Mouse (Mus musculus) right cerebral cortex, postnatal 14 days (tissue): ENCODE measurements at regions not wholly inside any gene's neighbourhood (a gene's known extent, or its start where the extent isn't known, plus 50 kb on each side); places are given as distances from the start of the nearest gene placed in this dataset.

Experiments used
- DNase-seq: peaks from one replicate; pipeline ENCODE4 v3.0.0; 2022

DNA sequence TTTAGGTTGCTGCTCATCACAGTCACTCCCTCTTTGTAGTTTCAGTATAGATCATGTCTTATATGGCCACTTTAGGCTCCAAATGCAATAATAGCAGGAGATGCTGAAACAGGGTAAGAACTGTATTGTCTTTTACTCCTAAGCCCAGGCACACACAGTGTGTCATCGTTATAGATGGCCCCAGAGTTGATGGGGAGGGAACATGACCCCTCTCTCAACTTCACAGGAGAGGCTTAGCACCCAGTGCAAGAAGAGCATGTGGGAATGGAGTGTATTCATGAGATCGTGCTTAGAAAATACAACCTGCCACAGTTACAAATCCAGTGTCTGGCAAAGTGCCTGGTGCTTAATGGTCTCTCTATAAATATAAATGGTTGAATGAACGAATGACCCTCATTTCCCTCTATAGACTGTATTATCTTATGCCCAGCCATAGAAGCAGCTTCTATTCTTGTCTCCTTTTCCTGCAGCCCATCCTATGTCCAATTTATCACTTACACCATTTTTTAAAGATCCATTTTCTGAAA, 363.0 kb downstream of the Sorl1 start:
- DNase-seq = no peak

DNA sequence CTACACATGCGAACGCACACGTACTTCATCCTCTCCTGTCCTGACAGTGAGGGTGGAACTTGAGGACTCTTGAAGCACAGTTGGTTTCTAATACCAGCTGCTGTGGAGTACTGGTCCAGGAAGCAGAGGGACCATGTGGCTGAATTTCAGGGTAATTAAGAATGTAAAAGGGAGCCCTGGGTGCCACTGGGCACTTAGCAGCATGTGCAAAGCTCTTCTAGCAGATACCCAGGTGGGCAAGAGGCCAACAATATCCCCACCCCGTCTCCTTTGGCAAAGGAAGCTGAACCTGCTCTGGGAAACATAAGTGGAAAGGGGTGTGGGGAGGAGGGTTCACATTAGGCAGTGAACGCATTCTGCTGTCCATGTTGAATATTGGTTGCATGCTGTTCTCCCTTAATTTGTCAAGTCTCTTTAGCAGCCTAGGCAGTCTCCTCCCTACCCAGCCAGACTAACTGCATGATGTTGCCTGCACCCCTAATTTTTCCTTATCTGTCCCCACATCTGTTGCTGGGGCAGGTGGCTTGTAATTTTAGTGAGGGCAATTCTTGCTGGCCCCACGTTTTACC, 369.6 kb downstream of the Sorl1 start:
- DNase-seq = no peak

DNA sequence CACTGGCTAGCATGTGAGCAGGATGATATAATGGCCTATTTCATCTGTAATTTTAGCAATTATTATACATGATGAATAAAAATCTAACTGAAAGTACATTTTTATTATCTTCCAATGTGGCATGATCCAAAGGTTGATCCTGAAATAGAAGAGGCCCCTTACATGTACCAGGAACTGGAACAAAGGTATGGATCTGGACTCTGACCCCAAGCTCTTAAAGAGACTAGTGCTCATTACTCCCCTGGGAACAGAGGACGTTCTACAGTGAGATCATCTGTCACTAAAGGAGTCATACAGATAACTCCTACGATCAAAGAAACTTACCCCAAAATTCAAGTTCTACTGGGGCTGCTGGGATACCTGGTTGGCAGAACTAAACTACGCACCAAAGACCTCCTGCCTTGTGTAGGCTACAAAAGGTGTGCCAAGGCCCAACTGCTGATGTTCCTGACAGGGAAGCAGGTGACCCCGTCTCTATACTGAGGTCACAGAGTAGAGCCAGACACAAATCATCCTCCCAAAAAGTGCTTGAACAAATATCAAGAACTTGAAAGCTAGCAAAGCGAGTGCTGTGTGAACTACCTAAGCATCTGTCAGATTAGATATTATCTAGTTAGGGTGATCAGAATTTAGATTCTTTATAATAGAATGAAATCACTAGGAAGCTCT, 378.0 kb downstream of the Sorl1 start:
- DNase-seq = no peak

DNA sequence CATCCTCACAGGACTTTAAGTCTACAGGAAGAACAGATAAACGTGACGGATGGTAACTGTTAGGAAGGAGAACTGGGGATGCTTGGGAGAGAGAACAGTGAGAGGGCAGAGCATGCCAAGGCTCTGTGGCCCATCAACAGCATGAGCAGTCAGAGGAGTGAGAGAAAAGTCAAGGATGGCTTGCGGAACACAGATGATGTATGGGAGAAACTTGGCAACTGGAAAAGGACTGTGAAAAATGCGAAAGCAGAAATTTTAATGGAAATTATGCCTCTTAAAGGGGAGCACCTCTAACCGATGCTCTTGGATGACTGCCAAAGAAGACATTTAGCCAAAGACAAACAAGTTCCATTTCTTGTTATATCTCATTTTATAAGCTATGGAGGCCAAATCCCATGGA, 382.6 kb downstream of the Sorl1 start:
- no peak for DNase-seq

DNA sequence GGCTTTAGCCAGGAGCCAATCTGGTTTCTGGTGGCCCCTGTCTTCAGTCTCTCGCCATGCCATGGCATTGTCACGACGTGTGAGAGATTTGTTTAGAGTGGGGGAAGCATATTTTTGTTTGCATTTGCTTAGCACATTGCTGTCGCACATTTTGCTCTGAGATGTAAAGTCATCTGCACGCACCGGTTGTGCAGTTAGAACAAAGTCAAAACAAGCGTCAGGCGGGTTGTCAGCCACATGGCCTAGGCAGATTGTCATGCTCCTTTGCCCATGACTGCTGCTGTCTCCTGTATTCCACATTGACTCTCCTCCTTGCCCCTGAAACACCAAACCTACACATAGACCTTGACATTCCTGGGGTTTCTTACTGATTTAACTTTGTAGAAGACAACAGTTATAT, 383.6 kb downstream of the Sorl1 start:
- DNase-seq = no peak

DNA sequence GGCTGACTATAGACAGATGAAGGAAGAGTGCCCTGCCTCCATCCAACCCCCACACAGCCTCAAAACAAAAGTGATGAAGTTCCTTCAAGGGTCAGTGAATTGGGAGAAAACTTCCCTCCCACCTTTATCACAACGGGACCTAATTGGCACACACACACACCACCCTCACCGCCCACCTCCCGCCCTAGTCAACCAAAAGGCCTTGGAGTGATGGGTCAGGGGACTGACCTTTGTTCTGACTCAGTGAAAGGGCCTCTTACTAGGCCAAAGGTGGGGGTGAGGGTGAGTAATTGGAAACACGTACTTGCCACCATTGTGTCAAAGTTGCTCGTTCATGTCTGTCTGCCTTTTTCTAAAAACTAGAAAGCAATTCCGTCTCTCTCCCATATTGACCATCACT, 386.4 kb downstream of the Sorl1 start:
- no peak for DNase-seq

DNA sequence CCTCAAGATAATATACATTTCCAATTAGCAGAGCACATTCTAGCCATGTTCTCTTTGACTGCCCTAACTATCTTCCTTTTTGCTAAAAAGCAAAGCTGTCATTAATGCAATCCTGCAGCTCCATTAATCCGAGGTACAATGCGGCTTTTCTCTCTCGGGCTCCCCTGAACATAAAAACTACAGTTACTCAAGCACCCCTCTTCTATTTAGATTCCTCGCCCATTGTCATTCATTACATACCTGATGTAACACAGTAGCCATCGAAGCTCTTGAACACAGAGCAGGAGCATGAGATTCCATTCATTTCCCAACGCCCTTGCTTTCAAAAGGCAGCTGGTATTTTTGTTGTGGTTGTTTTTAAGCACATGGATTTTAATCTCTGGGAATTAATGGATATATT, 387.2 kb downstream of the Sorl1 start:
- DNase-seq = no peak

DNA sequence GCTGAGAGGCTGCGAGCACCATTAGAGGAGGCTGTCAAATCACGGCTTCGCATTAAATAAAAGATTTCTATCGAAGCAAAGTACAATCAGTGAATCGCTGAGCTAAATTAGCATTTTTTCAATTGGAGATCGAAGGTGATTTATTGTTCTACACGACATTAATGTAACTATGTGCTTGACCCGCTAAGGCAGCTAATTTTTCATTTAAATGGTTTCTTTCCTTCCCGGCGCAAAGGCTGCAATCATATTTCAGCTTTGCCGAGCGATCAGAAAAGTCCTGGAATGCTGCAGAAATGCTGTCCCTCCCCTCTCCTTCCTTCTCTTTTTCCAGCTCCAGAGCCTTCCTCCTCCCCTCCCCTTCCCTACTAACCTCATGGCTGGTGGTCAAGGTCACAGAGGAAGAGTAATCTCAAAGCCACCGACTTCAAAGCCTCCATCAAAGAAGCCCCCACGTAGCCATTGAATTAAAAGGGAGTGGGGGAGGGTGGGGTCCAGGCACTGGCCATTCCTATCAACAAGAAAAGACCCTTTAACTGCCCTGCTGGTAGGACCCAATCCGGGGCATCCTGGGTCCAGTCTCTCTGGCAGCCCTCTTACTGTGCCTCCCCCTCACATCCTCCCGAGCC, 387.8 kb downstream of the Sorl1 start:
- DNase-seq = no peak

DNA sequence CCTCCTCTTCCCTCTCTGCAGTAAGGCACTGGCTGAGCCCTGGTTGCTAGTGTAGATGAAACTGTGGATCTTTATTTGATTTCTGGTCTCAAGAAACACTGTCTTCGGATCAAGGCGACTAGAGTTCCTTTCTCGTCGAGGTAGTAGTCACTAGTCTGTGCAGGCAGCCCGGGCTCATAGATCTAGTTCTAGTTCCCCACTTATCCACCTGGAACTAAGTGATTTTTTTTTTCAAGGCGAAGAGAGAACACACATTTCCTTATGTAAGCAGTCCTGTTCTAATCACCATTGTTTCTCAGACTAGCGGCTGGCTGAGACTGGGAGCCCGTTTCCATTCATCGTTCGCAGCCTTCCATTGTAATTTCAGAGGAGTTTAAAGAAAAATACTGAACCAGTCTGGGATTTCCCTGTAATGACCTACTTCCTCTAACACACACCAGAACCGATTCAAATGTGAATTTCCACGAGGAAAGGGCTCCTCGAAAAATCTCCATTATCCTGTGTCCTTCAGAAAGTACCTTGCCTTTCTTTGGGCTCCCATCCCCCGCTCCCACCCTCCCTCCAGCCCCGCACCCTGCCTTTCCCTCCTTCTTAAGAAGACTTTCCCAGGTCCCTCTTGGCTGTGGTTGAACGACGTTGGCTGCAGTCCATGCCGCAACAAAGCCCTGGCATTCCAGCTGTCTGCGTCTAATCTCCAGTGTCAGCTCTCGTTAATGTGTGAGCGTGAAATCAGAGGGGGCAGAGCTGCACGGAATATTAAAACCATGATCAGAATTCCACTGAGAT, 388.5 kb downstream of the Sorl1 start:
- DNase-seq = peak; percentile 73

DNA sequence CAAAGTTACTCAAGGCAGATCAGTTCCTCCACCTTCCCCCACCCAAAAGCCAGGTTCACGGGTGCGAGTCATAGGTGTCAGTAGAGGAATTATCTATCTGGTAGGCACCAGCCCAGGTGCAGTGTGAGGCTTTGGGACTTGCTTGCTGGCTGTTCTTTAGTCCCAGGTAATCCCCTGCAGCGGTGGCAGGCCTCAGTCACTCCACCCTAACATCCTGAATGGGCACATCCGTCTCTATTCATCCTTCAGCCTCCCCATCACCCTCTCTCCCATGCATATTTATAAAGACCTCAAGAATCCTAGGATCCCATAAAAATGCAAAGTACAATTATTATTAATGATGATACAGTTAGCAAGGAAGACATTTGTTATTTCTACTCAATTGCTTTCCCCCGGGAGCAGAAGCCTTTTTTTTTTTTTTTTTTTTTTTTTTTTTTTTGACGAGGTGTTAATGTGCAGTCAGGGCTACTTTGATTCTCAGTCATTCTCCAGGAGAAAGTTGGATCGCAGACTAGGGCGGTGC, 389.1 kb downstream of the Sorl1 start:
- no peak for DNase-seq

DNA sequence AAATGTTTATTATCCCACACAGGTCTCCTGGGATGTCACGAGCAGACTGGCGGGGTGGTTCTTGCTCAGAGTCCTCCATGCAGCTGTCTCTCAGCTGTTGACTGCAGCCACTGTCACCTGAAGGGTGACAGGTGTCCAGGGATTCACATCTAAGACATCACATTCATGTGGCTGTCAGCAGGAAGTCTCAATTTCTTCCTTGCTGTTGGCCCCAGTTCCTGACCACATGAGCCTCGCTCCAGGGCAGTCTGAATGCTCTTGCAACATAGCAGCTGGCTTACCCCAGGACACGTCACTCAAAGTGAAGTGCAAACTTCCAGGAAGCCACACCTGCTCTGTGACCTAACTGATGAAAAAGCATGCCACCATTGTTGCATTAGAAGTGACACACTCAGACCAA, 402.5 kb downstream of the Sorl1 start:
- DNase-seq = no peak

DNA sequence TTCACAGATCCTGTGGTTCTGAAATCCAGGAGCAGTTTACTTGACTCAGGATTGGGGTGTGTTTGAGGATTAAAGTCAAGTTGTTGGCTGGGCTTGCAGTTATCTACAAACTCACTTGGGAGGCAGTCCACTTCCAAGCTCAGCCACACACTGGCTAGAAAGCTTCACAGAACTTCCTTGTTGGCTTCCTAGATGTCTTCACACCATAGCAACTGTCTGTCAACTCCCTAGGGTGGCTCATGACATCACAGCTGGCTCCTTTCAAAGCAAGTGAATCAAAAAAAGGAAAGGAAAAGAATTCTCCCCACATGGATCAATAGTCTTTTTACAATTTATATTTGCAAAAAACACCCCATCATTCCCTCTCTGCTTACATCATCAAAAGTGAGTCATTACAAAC, 408.9 kb downstream of the Sorl1 start:
- no peak for DNase-seq

DNA sequence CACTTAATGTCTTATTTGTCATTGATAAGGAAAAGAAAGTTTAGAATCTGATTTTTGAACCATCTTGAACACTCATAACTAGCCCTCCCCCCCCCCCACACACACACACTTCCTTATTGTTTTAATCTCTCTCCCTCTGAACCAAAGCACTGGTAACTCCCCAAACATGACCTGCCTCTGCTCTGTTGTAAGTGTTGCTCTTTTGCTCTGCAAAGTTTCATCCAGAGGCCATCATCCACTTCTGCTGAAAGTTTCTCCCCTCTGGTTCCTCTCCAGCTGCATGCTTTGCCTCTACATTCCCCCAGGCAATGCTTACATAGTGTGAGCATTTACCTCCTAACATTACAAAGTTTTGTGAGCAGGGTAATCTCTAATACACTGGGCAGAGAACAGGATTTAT, 418.1 kb downstream of the Sorl1 start:
- DNase-seq = no peak

DNA sequence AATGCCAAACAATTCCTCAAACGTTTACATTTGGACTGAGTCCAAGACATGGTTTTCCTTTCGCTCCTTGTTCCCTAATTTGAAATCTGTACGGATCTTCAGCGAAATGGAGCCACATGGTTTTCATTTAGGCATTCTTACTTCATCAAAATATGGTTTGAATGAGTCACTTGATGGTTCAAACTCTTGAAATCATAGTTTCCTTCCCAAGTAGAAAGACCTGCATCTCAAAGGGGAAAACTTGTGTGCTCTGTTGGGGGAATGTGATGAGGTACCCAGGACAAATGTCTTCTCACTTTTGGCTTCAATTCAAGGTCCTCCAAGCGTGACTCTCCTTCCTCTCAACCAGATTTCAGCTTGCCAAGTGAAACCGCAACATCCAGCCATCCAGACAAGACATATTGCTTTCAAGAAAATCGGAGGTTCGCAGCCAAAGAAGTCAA, 418.6 kb downstream of the Sorl1 start:
- no peak for DNase-seq

DNA sequence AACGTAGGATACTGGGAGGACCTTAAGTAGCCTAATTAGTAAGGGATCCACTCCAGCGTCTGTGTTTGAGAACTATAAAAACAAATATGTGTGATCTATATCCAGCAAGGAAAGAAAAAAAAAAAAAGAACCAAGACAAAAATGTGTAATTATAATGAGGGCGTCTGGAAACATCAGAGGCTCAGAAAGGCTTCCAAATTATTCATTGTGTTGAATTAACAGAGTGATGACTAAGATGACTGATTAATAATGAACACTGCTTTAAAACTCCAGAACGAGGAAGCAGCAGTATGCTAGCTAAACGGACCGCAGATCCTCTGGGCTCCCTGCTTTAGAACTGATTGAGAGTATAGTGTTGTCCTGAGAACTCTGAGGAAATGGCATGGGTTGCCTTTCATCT, 421.0 kb downstream of the Sorl1 start:
- no peak for DNase-seq

DNA sequence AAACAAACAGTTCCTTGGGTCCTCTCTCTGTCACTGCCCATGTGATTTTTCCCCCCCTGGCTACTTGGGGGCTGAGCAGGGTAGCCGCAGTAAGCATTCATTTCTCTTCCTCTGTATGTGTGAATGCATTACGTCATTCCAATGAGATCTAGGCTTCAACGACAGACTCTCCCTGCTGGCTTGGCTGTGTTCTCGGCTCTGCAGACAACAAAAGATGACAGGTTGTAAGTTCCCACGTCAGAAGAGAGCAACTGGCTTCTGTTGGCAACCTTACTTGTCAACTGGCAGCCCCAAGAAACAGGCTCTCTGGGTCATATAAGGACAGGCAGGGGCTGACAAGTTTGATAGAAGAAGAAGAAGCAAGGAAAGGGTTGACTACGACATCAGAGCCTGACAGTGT, 423.4 kb downstream of the Sorl1 start:
- DNase-seq = no peak

DNA sequence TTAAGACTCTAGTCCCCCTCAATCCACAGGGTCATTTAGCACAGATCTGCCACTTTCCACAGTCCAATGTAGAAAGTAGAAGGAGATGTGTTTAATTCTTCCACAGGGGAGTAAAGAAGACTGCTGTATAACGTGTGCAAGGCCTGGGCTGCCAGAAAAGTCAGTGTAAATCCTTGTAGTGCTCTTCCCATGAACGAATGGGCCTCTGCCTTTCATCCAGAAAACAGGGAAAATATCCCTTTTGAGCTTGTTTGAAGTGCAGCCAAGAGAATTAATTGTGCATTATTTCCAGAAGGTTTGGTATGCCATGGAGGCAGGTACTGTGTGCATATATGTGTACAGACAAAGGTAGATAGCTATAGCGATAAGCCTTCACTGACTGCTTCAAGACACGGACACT, 425.1 kb downstream of the Sorl1 start:
- no peak for DNase-seq

DNA sequence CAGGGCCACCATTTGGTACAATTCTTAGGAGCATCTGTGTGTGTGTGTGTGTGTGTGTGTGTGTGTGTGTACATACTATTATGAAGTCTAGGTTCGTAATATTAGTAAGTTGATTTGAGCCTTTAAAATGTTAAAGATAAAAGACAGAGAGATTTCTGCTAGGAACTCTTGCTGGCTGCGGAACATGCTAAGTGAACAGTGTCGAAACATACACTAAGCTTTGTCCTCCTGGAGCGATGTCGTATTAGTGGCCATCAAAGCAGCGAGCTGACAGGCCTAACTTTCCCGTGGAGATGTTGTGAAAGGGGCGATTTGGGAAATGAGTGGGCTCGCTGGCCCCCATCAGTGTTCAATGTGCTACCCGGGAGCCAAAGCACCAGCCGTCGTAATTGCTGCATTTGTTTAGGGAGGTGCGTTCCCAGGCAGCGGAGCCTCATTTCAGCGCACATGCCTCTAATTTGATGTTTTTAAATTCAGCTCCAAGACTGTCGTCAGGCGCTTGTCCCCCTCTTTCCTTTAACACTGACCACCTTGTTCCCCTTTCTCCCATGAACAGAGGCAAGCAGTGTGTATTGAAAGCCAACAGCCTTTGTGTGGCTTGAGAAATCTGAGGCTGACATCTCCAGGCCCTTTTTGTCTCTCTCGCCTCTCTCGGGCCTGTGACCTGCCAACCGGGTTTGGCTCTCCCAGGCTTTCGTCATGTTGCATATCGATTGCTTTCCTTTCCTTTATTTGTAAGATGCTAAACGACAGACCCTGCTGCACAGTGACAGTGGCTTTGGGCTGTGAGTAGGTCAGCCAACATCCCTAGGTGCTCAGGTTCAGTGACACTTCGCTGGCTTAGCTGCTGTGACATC, 426.3 kb downstream of the Sorl1 start:
- DNase-seq = peak; percentile 27

DNA sequence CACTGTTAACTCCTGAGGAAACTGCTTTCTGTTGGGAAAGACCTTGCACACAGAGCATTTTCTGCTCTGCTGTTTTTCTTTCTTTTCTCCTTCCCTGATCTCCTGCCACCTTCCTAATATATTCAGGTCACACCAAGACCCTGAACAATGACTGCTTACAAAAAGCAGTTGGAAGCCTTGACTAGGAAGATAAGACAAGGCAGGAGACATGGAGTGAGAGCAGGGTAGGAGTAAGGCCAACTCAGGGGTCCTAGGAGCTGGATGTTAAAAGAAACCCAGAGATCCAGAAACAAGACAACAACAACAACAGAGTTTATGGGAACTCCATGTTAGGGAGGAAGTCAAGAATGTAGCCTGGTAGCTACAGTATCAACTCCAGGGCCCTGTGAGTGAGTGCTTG, 426.9 kb downstream of the Sorl1 start:
- DNase-seq = no peak

DNA sequence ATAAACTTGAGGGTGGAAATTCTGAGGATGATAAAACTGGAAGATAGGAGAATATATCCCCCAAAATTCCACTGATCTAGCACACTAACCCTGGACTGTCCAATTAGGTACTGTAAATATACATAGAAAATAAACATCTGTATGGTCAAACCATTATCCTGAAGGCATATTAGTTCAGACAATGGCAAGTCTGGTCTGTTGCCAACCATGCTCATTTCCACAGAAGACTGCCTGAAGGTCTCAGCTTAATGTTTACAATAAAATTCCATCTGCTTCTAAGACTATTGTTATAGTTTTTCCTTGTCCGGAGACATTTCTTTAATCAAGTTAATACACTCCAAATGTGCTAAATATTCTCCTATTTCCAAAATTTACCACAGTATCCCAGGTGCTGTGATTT, 441.2 kb downstream of the Sorl1 start:
- no peak for DNase-seq

DNA sequence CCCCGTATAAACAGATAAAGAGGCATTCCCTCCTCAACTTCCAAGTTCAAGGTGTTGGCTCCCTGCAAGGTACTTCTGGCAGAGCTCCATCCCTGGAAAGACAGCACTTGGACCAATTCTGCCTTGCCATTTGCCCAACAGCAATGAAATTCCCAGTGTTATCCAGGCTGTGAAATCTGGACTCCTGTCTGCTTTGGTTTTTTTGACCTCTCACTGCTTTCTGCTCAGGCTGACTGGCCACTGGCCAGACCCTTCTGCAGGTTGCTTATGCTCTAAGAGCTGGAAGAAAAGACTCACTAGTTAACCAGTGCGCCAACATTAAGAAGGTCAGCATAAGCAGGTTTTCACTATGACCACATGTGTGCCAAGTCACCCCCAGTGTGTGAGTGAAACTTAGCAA, 448.4 kb downstream of the Sorl1 start:
- no peak for DNase-seq

DNA sequence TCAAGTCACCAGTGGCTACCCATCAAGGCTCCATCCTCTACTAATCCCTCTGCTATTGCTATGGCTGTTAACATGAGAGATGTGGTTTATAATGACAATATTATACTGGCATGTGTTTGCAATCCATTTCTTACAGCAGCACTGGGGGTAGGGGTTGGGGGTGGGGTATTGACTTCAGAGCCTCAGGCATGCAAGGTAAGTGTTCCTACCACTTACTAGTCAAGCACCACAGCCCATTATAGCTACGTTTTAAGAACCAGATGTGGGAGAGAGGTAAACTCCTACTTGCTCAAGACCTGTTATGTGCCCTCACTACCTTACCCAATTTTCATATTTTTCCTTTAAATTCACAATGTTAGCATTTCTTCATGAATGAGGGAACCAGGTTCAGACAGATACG, 451.1 kb downstream of the Sorl1 start:
- DNase-seq = no peak
